Mouse (Mus musculus): Measurements from ENCODE around the gene Ifit1bl2.
A peak's percentile ranks its signal among the peaks of the same experiment; 100 is the strongest.
"Not testable (repeated sequence)": the region's sequence is repeated elsewhere in the genome, so short reads cannot be mapped to it uniquely, and the experiment has no call there.

The Ifit1bl2 gene

DNA sequence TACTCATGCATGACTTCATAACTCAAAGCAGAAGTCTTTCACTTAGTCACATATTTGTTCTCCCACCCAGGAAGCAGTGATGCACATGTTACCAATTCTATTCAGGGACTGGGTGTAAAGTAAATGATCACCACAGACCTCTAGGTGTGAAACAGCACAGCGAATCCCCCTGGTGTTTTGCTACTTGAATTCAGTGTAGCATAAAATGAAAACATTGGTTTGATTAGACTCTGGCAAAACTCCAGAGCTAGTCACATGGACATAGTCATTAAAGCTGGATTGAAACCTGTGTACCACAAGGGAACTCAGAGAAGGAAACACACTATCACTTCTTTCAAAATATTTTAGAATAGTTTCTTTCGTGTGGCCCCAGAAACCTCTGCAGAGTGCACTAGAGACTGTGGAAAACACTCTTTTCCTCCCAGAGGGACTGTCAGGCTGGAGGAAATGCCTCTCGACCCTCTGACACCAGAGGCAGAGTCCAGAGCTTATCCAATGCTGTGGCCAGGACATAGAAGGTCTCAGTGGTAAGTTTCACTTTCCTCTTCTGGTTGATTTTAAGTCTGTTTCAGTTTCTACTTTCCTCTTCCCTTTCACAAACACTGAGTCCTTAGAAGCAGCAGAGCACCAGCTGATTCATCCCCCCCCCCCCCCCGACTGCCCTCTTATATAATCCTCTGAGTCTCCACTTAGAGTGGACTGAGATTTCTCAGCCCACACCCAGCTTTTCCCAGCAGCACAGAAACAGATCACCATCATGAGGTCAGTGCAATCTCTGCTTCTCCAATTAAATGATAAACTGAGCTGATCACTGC is 33.1 kb downstream of the Ifit1bl2 start, which contains the start of gene Ifit3b:
Ifit3b (plus strand) TSS at position 734 of the 815 bp plus-strand sequence.
- not testable (repeated sequence) for DNase-seq

DNA sequence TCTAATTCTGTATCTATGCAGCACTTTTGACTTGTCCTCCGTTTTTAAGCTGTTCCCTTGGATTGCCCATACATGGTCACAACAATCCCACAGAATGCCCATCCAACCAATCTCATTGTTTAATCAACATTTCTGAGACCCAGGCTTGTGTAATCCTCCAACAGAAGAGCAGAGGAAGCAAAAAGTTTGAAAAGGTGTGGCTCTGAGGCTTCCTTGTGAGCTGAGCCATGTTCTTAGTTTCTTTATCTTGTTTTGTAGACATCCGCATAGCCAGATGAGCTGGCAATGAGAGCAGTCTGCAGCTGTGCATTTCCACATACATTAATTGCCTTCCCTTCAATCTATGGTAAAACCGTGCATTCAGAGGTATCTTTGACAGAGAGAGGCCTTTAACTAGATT is 35.1 kb downstream of the Ifit1bl2 start:
- DNase-seq, result no peak

DNA sequence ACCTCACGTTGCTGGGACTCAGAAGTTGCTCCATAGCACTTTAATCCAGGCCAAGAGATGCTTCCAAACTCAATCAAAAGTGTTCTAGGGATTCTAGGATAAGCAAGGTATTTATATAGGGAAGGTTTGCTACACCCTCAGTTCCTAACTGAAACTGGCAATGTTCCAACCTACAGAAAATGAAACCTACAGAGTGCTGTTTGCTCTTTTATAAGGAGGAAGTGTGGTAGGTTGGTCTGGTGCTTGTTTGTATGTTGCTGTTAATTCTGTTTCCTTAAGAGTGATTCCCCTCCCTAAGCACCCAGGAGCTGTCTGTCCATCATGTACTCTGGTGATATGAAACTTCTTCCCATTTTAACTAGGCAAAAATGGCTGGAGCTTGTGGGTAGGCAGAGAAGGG is 38.7 kb downstream of the Ifit1bl2 start, which contains the start of gene Ifit1bl1:
Ifit1bl1 (minus strand) TSS at position 69 of the 400 bp plus-strand sequence.
- not testable (repeated sequence) for DNase-seq

DNA sequence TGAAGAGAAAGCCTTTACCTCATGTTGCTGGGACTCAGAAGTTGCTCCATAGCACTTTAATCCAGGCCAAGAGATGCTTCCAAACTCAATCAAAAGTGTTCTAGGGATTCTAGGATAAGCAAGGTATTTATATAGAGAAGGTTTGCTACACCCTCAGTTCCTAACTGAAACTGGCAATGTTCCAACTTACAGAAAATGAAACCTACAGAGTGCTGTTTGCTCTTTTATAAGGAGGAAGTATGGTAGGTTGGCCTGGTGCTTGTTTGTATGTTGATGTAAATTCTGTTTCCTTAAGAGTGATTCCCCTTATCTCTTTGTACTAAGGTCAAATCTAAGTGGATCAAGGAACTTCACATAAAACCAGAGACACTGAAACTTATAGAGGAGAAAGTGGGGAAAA is 41.3 kb downstream of the Ifit1bl2 start:
- not testable (repeated sequence) for DNase-seq

DNA sequence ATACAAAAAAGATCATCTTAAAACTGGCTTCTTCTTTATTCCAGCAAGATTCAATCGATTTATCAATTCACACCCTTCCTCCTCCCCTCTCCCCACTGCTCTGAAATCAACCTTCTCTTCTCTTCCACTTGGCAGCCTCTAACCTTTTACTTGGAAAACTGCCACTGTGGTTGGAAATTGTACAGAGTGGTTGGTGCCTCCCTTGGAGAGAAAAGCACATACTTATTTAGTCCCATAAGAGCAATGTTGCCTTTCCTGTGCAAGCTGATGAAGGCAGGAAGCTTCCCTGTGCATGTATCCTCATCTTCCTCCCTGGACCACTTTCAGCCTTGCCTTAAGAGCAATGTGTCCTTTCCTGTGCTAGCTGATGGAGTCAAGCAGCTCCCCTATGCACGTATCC is 42.2 kb downstream of the Ifit1bl2 start:
- peak; percentile 68 for DNase-seq

DNA sequence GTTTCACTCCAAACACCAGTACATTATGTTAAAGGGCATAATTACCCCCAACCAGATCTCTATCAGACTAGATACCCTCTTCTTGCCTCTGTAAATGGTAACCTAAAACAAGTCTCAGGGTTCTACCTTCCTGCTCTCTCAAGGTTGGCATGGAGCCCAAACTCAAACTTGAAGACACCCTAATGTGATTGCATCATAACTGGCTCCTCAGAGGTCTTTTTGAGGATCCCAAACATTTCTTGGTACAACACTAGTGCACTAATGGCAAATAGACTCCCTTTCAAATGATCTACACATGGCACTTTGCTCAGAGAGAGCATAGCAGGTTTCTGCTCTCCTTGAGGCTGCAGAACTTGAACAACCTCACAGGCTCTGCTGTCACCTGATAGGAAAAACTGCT is 43.7 kb downstream of the Ifit1bl2 start:
- no peak for DNase-seq

DNA sequence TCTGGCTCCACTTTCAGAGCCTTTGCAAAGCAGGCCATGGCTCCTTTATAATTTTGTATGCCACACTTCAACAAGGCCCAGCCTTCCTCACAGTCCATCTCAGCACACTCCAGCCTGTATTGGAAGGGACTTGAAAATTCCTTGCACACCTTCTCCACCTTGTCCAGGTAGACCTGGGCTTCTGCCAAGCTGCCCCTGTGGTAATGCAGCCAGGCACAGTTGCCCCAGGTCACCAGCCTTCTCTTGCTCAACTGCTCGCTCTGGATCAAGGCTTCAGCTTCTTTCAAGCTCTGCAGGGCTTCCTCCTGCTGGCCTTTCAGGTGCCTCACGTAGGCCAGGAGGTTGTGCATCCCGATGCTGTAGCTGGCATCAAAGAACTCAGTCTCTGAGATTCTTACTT is 46.0 kb downstream of the Ifit1bl2 start:
- DNase-seq, result not testable (repeated sequence)

DNA sequence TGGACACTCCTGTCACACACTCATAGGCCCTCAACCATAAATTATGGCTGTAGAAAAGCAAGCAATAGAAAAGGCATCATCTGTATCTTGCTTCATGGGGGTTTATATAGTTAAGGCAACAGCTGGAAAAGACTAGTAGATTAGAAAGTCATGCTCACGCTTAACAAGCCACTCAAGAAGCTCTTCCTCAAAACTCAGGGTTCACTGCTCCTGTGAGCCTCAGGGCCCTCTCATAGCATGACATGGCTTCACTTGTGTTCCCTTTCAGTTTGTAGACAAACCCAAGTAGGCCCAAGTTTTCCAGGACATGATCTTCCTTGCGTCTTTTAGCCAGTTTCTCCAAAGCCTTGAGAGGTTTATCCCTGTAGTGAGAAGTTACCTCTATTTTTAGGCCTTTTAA is 47.1 kb downstream of the Ifit1bl2 start:
- DNase-seq, result no peak

DNA sequence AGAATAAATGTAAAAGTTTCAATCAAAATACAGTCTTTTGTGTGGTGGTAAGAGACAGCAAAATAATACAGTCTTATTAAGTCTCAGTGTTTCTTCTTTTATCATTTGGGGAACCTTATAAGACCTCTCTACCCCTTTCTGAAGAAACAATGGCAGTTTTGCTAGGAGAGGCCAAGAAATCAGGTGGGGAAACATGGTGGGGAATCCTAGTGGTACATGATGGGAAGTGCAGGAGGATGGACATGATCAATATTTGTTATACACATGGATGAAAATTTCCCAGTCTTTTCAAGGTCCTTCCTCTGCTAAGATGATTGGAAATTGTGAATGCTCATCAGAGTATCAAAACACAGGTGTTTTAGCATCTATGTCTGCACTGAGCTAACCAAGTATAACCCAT is 51.6 kb downstream of the Ifit1bl2 start:
- DNase-seq, result no peak

DNA sequence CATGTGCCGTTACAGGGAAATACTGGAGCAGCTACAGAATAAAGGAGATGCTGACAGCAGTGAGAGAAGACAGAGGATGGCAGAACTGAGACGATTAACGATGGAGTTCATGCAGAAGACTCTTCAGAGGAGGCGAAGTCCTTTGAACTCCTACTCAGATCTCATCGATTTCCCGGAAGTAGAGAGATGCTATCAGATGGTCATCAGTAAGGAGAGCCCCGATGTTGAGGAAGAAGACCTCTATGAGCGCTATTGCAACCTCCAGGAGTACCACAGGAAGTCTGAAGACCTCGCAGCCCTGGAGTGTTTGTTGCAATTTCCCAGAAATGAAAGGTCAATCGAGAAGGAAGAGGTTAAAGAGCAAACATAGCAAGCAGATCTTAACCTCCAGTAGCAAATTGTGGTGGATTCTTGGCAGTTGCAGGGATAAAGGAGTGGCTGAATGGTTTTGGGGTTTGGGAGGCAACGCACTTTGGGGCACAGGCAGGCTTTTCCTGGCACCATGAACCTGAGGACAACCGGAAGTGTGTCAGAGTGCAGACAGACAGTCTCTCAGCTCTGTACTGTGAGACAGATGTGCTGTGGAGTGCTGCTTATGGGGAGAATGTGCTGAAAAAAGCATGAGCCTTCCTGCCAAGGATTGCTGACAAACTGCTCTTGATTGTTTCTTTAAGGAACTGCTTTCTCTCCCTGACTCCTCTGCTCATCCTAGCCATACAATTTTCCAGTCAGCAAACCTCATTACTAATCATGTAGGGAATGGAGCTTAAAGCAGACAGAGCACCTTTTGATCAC is 52.4 kb downstream of the Ifit1bl2 start:
- DNase-seq, result not testable (repeated sequence)

DNA sequence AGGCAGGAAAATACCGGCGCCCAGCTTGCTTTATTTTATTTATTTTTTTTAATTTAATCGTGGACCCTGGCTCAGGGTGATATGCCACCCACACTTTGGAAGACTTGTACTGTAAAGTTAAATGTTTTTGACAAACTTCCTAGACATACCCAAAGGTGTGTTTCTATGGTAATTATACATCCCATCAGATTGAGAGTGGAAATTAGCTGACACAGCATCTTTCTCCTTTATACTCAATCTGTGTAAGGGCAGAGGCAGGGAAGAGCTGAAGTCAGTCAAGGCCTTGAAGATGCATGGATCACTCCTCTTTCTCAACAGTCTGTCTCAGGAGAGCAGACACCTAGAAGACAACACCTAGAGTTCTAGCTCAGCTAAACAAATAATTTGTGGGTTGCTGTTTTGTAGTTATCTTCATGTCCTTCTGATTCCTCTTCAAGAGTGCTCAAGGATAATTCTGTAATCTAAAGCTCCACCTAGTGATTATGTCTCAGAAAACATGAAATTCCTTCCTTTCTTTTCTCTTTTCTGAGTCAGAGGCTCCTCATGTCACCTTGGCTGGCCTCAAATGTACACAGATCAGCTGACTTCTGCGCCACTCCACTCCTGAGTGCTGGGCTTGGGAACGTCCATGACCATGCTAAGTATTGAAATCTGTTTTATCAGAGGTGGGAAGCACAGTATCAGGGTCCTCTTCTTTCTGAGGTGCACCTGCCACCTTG is 54.6 kb downstream of the Ifit1bl2 start:
- not testable (repeated sequence) for DNase-seq

DNA sequence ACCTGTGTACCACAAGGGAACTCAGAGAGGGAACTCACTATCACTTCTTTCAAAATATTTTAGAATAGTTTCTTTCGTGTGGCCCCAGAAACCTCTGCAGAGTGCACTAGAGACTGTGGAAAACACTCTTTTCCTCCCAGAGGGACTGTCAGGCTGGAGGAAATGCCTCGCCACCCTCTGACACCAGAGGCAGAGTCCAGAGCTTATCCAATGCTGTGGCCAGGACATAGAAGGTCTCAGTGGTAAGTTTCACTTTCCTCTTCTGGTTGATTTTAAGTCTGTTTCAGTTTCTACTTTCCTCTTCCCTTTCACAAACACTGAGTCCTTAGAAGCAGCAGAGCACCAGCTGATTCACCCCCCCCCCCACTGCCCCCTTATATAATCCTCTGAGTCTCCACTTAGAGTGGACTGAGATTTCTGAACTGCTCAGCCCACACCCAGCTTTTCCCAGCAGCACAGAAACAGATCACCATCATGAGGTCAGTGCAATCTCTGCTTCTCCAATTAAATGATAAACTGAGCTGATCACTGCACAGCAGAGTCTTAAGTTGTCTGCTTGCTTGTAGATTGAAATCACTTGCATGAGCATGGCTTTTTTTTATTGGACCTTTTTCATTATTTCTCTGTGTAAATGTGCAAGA is 57.3 kb downstream of the Ifit1bl2 start, which contains the start of gene Ifit3:
Ifit3 (plus strand) TSS at position 406 of the 641 bp plus-strand sequence.
- DNase-seq, result peak; percentile 29

DNA sequence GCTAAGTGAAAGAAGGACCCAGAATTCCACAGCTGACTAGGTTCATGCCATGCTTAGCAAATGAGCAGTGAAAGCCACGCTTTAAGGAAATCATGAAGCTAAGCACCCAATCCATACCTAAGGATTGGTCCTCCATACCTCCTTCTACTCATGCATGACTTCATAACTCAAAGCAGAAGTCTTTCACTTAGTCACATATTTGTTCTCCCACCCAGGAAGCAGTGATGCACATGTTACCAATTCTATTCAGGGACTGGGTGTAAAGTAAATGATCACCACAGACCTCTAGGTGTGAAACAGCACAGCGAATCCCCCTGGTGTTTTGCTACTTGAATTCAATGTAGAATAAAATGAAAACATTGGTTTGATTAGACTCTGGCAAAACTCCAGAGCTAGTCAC is 57.8 kb downstream of the Ifit1bl2 start:
- not testable (repeated sequence) for DNase-seq

DNA sequence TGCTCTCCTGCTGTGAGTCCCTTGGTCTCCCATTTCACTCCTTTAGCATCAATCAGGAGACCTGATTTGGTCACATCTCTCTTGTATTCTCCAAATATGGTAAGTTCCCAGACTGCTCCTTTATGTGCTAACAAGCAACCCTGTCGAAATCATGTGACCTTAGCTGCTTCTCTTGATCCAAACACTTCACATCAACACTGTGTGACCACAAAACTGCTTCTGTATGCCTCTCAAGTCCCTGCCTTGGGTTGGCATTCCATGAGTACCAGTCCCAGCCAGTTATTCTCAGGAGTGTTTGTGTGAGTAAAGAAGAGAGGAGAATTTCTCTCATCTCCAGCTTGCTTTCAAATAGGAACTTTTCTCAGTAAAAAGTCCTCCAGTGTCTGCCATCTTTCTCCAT is 63.4 kb downstream of the Ifit1bl2 start:
- no peak for DNase-seq

DNA sequence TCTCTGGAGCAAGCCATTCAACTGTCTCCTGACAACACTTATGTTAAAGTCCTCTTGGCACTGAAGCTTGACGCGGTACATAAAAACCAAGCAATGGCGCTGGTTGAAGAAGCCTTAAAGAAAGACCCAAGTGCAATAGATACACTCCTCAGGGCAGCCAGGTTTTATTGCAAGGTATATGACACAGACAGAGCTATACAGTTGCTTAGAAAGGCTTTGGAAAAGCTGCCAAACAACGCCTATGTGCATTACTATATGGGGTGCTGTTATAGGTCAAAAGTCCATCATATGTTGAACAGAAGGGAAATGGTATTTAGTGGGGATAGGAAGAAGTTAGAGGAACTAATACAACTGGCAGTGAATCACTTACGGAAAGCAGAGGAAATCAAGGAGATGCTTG is 66.9 kb downstream of the Ifit1bl2 start:
- no peak for DNase-seq

DNA sequence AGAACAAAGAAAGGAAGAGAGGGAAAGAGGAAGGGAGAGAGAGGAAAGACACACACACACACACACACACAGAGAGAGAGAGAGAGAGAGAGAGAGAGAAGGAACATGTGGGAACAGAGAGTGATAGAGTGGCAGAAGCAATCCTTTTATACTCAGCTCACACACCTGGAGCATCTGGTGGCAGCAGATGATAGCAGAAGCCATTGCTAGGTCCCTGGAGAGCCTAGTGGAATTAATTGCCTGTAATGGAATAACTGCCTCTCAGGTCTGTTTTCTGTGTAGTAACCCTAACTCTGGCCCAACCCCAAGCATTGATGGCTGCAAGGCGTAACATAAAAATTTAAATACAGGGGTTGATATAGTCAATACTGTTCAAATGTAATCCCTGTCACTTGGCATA is 69.5 kb downstream of the Ifit1bl2 start:
- DNase-seq, result no peak

DNA sequence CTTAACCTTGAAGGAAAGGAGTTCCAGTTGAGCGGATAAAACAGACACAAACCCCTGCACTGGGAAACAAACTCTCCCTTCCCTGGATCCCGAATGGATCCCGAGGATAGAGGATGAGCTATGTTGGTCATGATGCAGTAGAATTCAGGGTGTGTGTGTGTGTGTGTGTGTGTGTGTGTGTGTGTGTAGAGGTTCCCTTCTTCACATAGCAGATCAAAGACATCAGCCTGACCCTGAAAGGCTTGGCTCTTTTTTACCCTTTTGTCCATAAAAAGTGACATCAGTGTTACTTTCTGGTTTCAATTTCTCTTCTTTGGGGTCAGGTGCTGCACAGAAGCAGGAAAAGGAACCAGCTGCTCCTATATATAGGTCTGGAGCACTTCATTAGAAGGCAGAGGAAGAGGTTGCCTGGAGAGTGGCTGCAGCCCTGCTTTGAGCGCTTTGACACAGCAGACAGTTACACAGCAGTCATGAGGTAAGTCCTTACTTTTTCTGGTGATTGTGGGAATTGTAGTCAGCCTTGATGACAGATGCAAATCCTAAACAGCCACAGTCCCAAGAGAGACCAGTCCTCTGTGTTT is 70.6 kb downstream of the Ifit1bl2 start:
- no peak for DNase-seq

DNA sequence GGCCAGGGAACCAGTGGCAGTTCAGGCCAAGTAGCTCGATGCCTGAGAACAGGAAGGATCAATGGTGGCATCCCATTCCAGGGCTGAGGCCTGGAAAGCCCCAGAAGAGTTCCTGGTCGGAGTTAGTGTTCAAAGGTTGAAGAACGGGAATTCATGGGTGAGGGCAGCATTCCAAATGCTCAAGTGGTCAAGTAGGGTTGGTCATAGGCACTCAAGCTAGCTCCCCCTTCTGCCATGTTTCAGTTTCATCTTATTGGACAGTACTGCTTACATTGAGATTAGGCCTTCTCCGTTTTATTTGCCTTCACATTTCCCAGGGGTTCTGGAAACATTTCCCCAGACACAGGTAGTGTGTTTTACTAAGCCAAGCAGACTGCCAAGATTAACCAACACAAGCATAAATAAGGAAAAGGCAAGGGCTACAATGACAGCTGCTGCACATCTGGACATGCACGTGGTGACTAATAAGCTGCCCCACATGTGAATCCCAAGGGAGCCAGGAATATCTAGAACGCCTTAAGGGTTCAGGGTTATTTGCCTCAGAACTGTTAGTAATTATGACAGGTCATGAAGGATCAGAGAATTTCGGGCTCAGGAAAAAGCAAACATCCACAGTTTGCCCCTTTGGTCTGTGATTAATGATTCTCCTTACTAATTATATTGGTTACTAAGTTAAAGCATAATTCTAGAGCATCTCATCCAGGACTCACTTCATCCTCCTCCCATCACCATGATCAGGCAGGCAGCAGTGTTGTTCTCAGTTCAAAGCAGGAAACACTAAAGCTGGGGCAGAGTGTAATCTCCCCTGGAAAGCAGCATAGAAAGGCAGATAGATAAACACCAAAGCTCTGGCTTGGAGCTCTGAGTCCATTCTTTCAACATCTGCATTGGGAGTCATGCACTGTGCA is 71.3 kb downstream of the Ifit1bl2 start:
- DNase-seq, result peak; percentile 40

All from lung, postnatal 14 days (tissue).